Mouse (Mus musculus): ENCODE measurements around the gene Hcfc2. TPM values are rescaled to one million over a fixed set of nuclear protein-coding genes. Genes with fewer than 3 reads are reported as not detected.
A peak's percentile ranks its signal among the peaks of the same experiment; 100 is the strongest.

Gene Hcfc2
- polyA plus RNA-seq, 1 experiment, result 32.5 TPM

DNA sequence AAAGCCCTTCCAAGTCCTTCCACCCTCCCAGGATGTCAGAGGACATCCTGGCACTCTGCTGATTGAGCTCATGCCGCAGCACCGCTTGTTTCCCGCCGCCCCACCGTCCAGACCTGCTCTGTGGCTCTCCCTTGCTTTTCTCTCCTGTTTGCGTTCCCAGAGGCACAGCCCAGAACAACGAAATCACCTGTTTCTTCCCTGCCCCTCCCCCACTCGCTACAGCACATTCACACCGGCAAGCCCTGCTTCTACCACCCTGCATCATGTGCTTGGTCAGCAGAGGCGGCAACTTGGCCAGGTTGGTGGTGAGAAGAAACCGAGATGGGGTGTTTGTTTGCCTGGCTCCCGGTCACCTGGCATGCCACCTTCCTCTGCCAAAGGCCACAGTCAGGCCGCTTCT, 81.9 kb downstream of the Hcfc2 start:
- Histone ChIP-seq H3K4me3 (replicated peaks; ENCODE audit: insufficient read depth, low read depth, low read length) (peak overlapping the region; percentile 21), H3K27me3 (ENCODE audit: control insufficient read depth, insufficient read depth, low read length) (no peaks in the 10 kb centered on the region), H3K4me1 (ENCODE audit: control insufficient read depth, insufficient read depth, low read length) (no peaks in the 10 kb centered on the region; the same call in 1 of the 2 replicates), H3K27ac (ENCODE audit: insufficient read depth, low read length) (no peak overlapping the region)
- WGBS, result 19% methylated on average over 13 of the region's 13 CpGs
- no peak for TF ChIP-seq POLR2A (IDR thresholded peaks at IDR 0.05; ENCODE audit: borderline replicate concordance, insufficient read depth, low read length)
- TF ChIP-seq CTCF (IDR thresholded peaks at IDR 0.05; ENCODE audit: borderline replicate concordance, insufficient read depth, low read depth, low read length), result no peak
- peak; percentile 37 to 39 for DNase-seq

DNA sequence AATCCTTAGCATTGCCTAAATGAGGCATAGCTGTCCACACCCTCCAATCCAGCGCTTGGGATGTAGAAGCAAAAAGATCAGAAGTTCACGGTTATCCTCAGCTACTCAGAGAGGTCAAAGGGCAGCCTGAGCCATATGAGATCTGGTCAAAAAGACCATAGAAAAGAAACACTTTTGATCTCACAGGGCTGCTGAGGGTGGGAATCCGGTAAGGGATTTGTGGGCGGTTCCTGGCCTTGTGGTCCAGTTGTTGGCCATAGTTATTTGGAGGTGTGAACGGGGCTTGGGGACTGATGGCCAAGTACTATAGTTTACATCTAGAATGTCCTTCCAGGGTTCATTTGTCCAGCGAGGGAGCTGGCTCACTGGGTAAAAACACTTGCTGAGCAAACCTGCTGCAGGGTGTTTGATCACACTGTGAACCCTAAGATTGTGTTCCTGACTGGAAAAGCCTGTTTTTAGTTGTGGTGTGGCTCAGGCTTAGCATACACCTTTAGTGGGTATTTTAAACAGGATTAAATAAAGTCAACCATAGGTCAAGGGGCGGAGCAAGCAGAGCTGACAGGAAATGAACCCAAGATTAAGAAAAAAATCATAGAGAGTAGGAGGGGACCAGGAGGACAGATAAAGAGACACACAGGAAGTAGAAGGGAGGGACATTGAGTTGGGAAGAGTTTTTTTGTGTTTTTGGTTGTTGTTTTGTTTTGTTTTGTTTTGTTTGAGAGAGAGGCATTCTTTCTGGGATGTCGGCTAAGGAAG, 83.0 kb downstream of the Hcfc2 start:
- Histone ChIP-seq H3K4me1 (ENCODE audit: control insufficient read depth, insufficient read depth, low read length) (no peaks in the 10 kb centered on the region; the same call in 1 of the 2 replicates), H3K27me3 (ENCODE audit: control insufficient read depth, insufficient read depth, low read length) (no peaks in the 10 kb centered on the region), H3K4me3 (replicated peaks; ENCODE audit: insufficient read depth, low read depth, low read length) (no peak overlapping the region), H3K27ac (ENCODE audit: insufficient read depth, low read length) (no peak overlapping the region)
- no peak for DNase-seq
- 85% methylated on average over 8 of the region's 8 CpGs for WGBS
- TF ChIP-seq CTCF (IDR thresholded peaks at IDR 0.05; ENCODE audit: borderline replicate concordance, insufficient read depth, low read depth, low read length) (no peak), POLR2A (IDR thresholded peaks at IDR 0.05; ENCODE audit: borderline replicate concordance, insufficient read depth, low read length) (no peak)

DNA sequence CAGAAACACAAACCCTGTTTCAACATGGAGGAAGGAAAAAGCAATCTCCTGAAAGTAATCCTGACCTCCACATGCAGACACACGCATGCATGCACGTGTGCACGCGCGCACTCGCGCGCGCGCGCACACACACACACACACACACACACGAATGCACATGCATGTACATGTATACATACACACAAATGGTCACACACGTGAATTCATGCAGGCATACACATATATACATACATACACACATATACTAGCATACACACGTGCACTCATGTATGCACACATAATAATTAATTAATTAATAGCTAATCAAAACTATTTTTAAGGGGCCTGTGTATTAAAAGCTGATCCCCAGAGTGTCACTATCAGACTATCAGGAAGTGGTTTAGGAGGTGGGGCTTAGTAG, 83.9 kb downstream of the Hcfc2 start:
- Histone ChIP-seq H3K4me1 (ENCODE audit: control insufficient read depth, insufficient read depth, low read length) (no peaks in the 10 kb centered on the region; the same call in 1 of the 2 replicates), H3K27me3 (ENCODE audit: control insufficient read depth, insufficient read depth, low read length) (no peaks in the 10 kb centered on the region), H3K27ac (ENCODE audit: insufficient read depth, low read length) (no peak overlapping the region), H3K4me3 (replicated peaks; ENCODE audit: insufficient read depth, low read depth, low read length) (no peak overlapping the region)
- TF ChIP-seq POLR2A (IDR thresholded peaks at IDR 0.05; ENCODE audit: borderline replicate concordance, insufficient read depth, low read length), result no peak
- TF ChIP-seq CTCF (IDR thresholded peaks at IDR 0.05; ENCODE audit: borderline replicate concordance, insufficient read depth, low read depth, low read length), result no peak
- WGBS, result over 99% methylated on average over 14 of the region's 14 CpGs
- DNase-seq, result no peak

DNA sequence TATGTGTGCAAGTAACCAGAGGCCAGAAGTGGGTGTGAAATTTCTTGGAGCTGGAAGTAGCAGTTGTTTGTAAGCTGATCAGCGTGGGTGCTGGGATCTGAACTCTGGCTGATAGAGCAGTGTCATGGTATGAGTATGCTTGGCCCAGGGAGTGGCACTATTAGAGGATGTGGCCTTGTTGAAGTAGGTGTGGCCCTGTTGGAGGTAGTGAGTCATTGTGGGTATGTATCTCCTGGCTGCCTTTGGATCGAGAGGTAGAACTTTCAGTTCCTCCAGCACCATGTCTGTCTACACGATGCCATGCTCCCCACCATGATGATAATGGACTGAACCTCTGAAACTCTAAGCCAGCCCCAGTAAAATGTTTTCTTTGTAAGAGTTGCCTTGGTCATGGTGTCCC, 84.4 kb downstream of the Hcfc2 start:
- H3K27me3 ChIP-seq (ENCODE audit: control insufficient read depth, insufficient read depth, low read length), result no peaks in the 10 kb centered on the region
- H3K27ac ChIP-seq (ENCODE audit: insufficient read depth, low read length), result no peak overlapping the region
- H3K4me1 ChIP-seq (ENCODE audit: control insufficient read depth, insufficient read depth, low read length), result no peaks in the 10 kb centered on the region; the same call in 1 of the 2 replicates
- no peak overlapping the region for H3K4me3 ChIP-seq (replicated peaks; ENCODE audit: insufficient read depth, low read depth, low read length)
- DNase-seq, result no peak
- 94% methylated on average over 3 of the region's 3 CpGs for WGBS
- TF ChIP-seq CTCF (IDR thresholded peaks at IDR 0.05; ENCODE audit: borderline replicate concordance, insufficient read depth, low read depth, low read length), result no peak
- TF ChIP-seq POLR2A (IDR thresholded peaks at IDR 0.05; ENCODE audit: borderline replicate concordance, insufficient read depth, low read length), result no peak

DNA sequence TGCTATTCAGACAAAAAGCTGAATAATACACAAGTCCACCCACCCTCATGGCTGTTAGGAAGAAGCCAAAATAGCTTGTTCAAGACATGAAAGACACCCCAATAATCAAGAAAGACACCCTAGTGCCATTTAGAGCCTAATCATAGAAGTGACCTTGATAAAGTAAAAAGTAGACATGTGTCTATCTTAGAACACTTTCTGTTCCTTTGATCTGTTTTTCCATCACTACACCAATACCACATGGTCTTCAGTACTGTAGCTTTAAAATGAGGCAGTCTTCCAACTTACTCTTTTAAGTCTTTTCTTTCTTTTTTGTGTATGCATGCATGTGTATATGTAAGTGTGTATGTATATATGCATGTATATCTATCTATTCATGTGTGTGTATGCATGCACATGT, 84.9 kb downstream of the Hcfc2 start:
- DNase-seq, result no peak
- no peak overlapping the region for H3K27ac ChIP-seq (ENCODE audit: insufficient read depth, low read length)
- no peaks in the 10 kb centered on the region for H3K27me3 ChIP-seq (ENCODE audit: control insufficient read depth, insufficient read depth, low read length)
- TF ChIP-seq CTCF (IDR thresholded peaks at IDR 0.05; ENCODE audit: borderline replicate concordance, insufficient read depth, low read depth, low read length) (no peak), POLR2A (IDR thresholded peaks at IDR 0.05; ENCODE audit: borderline replicate concordance, insufficient read depth, low read length) (no peak)
- no peak overlapping the region for H3K4me3 ChIP-seq (replicated peaks; ENCODE audit: insufficient read depth, low read depth, low read length)
- H3K4me1 ChIP-seq (ENCODE audit: control insufficient read depth, insufficient read depth, low read length), result no peaks in the 10 kb centered on the region; the same call in 1 of the 2 replicates

DNA sequence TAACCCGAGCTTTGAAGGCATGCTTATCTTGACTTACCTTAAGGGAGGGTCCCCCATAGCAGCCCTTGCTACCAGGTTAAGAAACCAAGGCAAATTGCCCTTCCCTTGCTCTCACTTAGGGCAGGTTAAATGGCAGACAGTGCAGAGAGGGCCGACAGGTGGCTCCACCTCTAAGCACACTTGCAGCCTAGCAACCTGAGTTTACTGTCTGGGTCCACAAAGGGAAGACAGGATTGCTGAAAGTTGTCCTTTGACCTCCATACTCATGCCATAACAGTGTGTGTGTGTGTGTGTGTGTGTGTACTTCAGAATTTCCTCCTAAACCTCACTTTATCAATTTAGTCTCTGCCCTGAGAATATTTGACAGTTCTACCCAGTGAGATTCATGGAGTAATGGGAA, 86.5 kb downstream of the Hcfc2 start:
- TF ChIP-seq POLR2A (IDR thresholded peaks at IDR 0.05; ENCODE audit: borderline replicate concordance, insufficient read depth, low read length) (no peak), CTCF (IDR thresholded peaks at IDR 0.05; ENCODE audit: borderline replicate concordance, insufficient read depth, low read depth, low read length) (no peak)
- 54% methylated on average over 2 of the region's 2 CpGs for WGBS

DNA sequence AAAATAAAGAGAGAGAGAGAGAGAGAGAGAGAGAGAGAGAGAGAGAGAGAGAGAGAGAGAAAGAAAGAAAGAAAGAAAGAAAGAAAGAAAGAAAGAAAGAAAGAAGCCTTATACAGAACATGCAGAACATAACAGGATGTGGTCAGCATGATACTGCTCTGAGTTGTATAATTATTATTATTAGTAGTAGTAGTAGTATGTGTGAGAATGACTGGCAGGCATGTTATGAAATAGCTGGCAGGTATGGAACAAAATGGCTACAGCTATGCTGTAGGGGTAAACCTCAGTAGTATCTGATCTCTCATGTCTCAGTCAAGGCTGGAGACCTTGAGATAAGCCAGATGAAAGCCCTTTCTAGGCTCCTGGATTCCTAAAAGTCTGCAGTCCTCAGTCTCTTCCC, 93.2 kb downstream of the Hcfc2 start:
- H3K27me3 ChIP-seq (ENCODE audit: control insufficient read depth, insufficient read depth, low read length), result no peaks in the 10 kb centered on the region
- no peaks in the 10 kb centered on the region for H3K4me1 ChIP-seq (ENCODE audit: control insufficient read depth, insufficient read depth, low read length)

More for the DNA sequence above, 86.5 kb downstream of the Hcfc2 start:
- DNase-seq, result no peak
- H3K27me3 ChIP-seq (ENCODE audit: control insufficient read depth, insufficient read depth, low read length), result no peaks in the 10 kb centered on the region
- no peaks in the 10 kb centered on the region; the same call in 1 of the 2 replicates for H3K4me1 ChIP-seq (ENCODE audit: control insufficient read depth, insufficient read depth, low read length)
- no peak overlapping the region for H3K4me3 ChIP-seq (replicated peaks; ENCODE audit: insufficient read depth, low read depth, low read length)
- H3K27ac ChIP-seq (ENCODE audit: insufficient read depth, low read length), result no peak overlapping the region

DNA sequence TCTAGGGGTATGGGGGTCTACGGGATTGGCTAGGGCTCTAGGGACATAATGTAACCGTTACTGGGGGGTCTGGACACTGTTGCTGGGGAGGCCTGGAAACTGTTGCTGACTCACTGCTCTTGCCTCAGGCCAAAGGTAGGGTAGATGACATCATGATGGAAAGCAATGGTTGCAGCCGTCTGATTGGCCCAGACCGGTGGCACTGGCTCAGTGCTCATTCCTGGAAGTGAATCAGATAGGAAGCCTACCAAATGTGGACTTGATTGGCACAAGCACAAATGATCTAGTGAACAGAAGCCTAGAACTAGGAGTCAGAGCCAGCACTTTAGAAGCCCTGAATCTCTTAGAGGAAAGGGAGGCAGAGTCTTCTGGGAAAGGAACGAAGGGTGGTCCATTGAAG, 94.5 kb downstream of the Hcfc2 start:
- TF ChIP-seq POLR2A (IDR thresholded peaks at IDR 0.05; ENCODE audit: borderline replicate concordance, insufficient read depth, low read length) (no peak), CTCF (IDR thresholded peaks at IDR 0.05; ENCODE audit: borderline replicate concordance, insufficient read depth, low read depth, low read length) (no peak)
- WGBS, result 86% methylated on average over 5 of the region's 5 CpGs

More for the DNA sequence above, 93.2 kb downstream of the Hcfc2 start:
- Histone ChIP-seq H3K4me3 (replicated peaks; ENCODE audit: insufficient read depth, low read depth, low read length) (no peak overlapping the region), H3K27ac (ENCODE audit: insufficient read depth, low read length) (no peak overlapping the region)
- TF ChIP-seq CTCF (IDR thresholded peaks at IDR 0.05; ENCODE audit: borderline replicate concordance, insufficient read depth, low read depth, low read length) (no peak), POLR2A (IDR thresholded peaks at IDR 0.05; ENCODE audit: borderline replicate concordance, insufficient read depth, low read length) (no peak)
- no peak for DNase-seq

More for the DNA sequence above, 94.5 kb downstream of the Hcfc2 start:
- no peak overlapping the region for H3K27ac ChIP-seq (ENCODE audit: insufficient read depth, low read length)
- H3K4me3 ChIP-seq (replicated peaks; ENCODE audit: insufficient read depth, low read depth, low read length), result no peak overlapping the region
- H3K27me3 ChIP-seq (ENCODE audit: control insufficient read depth, insufficient read depth, low read length), result no peaks in the 10 kb centered on the region
- no peak for DNase-seq
- H3K4me1 ChIP-seq (ENCODE audit: control insufficient read depth, insufficient read depth, low read length), result no peaks in the 10 kb centered on the region
